Mouse (Mus musculus): ENCODE results near the gene Trio.

The Trio gene

GRCm38 (mm10) chr15:27684813-27685212 lies 340.8 kb downstream of the Trio start:
- DNase-seq (ENCODE audit: low read depth in 2 of 2, low spot score in 2 of 2), result no peak

DNA sequence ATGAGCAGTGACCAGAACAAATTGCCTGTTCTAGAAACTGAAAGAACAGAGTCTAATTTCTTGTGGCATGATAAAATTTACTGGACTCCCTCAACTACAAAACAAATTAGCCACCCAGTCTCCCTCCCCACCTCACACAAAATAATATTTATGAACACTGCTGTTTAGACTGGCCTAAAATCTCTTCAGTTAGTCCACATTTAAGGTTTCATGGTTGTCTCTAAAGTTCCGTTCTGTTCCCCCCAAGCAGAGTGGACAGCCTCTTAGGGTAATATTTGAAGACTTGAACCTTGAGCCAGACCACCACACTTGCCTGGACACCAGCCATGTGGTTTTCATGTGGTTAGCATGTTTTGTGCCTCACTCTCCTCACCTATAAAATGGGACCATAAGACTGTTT lies 342.4 kb downstream of the Trio start:
- DNase-seq (ENCODE audit: low read depth in 2 of 2, low spot score in 2 of 2), result no peak

- DNase-seq (ENCODE audit: low read depth in 2 of 2, low spot score in 2 of 2), result no peak
These were observed 343.0 kb downstream of the Trio start for GRCm38 (mm10) chr15:27682619-27683018.

DNA sequence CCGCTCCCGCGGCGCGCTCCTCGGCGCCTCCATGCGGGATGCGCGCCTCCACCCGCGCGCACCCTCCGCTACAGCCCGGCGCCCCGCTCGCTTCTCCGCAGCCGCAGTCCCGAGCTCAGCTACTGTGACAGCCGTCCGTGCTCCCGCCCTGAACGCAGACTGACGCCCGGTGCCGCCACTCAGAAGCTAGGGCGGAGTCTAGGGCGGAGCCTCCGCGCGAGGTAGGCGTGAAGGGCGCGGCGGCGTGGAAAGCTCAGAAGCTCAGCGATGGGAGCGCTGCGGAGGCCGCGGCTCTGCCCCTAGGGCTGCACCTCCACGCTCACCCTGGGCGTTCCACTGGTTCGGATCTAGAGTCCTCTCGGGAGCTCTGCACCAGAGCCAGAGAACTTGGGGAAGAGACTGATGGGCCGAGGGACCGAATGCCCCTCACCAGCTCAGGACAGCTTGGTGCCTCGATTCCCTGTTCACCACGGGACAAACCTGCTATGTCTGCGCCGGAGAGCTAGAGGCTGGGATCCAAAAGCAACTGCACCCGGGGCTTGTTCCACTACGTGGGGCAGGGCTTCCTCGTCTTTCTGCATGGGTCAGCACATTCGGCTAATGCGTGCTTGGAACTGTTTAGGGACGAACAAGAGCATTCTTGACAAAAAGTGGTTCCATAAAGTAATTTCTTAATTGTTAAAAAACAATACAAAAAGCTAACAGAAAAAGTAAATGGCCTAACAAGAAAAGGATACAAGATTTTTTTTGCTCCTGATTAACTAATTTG lies 344.0 kb downstream of the Trio start, which contains the start of gene Otulinl:
Gene Otulinl (minus strand): TSS at position 161 of the 769 bp plus-strand sequence.
- peak; percentile 95 to 96 for DNase-seq (ENCODE audit: low read depth in 2 of 2, low spot score in 2 of 2)

GRCm38 (mm10) chr15:27680997-27681396 lies 344.7 kb downstream of the Trio start:
- DNase-seq (ENCODE audit: low read depth in 2 of 2, low spot score in 2 of 2), result peak in 1 of 2 experiments; percentile 61

Data from CD8-positive naive resting alpha-beta T cell, adult 2 months (primary cell).